ENCODE assay signal across 17 mouse cellular contexts in the genomic region with DNA sequence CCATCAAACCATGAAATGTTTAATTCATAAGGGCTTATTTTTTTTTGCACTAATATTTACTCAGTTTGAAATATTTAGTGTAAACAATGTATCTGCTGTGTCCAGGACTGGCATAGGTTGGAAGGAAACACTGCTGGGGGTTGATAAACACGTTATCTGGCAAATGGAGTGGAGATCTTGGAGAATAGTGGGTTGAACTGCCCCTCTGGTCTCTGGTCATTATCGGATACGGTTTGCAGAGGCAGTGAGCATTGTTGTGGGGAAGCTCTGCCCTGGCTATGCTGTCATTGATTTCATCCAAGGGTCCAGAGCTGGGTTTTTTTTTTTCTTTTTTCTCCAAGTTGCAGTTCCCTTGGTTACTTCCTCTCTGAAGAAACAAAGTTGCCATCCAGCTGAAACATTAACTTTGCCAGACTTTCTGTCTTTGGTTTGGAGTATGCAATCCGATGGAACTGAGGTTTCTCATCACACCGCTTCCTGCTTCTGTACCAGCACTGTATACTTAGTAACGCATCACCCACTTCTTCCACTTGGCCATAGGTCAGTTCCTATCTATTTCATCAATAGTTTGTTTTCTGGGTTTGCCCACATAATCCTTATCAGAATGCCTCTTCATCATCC. TPM values are rescaled to one million over a fixed set of nuclear protein-coding genes. Genes with fewer than 3 reads are reported as not detected.
DNase-seq lines count a peak whose midpoint lies in the region; ATAC-seq lines count a peak whose summit lies in the region.
"Had no signal": no experiment of that assay in that cellular context is flagged by ENCODE, and none has a peak within 500 bp of the region (broad histone marks: within the 10 kb centered on the region; RNA-seq: fewer than 3 reads in every experiment).

No protein-coding gene starts in this region.

- intact Hi-C loops in heart, postnatal 36 days (cut with DNase I), result no loop called here

- DNase-seq in heart, adult 11 months, result peak; percentile 90
- no peak for DNase-seq in heart, postnatal 36 days
- DNase-seq in 416B (ENCODE audit: low read depth), result peak; percentile 26
- no peak for DNase-seq in cerebellum, adult 8-10 months
- DNase-seq in layer of hippocampus, postnatal 14 days (ENCODE audit: low spot score in 2 of 2), result no peak
- DNase-seq in frontal cortex, postnatal 25 days (ENCODE audit: low spot score in 2 of 2), result no peak
- DNase-seq: adrenal gland, postnatal 36 days; cerebellum, adult 11-12 months; cerebellum, postnatal 14 days; kidney, adult 9 months; kidney, postnatal 36 days; lung, postnatal 10 days had no signal

- ATAC-seq in granulocyte monocyte progenitor cell, adult 5-6 weeks (replicated peaks; ENCODE audit: poor library complexity, severe bottlenecking), result peak; percentile 90
- ATAC-seq in megakaryocyte, adult 5-6 weeks (ENCODE audit: poor library complexity, severe bottlenecking), result peak; percentile 85
- ATAC-seq: hindbrain, embryonic 16.5 days; intestine, embryonic 15.5 days; Patski had no signal

RNA-seq across cellular contexts. Expression of a gene that starts 26.8 kb away (rescaled TPM):
- total RNA-seq in heart, postnatal 36 days (2021), result 10 to 100 TPM; 12.8 to 18.2 TPM
- 3.3 and 4.6 TPM in 2 replicates for total RNA-seq in granulocyte monocyte progenitor cell, adult 5-6 weeks (2014; fragmentation: Nextera tagmentation)
- total RNA-seq in granulocyte monocyte progenitor cell, adult 5-6 weeks (2017), result 6.3 and 6.5 TPM in 2 replicates
- total RNA-seq in megakaryocyte, adult 5-6 weeks (2015), result 69.2 and 74.7 TPM in 2 replicates
- total RNA-seq in megakaryocyte, adult 5-6 weeks (2017), result 147 and 157 TPM in 2 replicates
- total RNA-seq in layer of hippocampus, postnatal 14 days (2021), result 1 to 10 TPM; 4.2 to 4.5 TPM

Comparison
In these comparisons a context has a peak if more than half of its experiments do, and no peak if none do; other contexts are left out.
1. DNase-seq: peak in heart, adult 11 months (single experiment) and 416B (single experiment); none in heart, postnatal 36 days (0 of 2), cerebellum, adult 8-10 months (single experiment), layer of hippocampus, postnatal 14 days (0 of 2) and frontal cortex, postnatal 25 days (0 of 2).